Mouse (Mus musculus) CH12.LX (cell line): ENCODE results near the gene Dad1. TPM values are rescaled to one million over a fixed set of nuclear protein-coding genes. Genes with fewer than 3 reads are reported as not detected.

Experiments used
- DNase-seq: peaks from one replicate; pipeline ENCODE4 v3.0.0-alpha.2; 2013; ENCODE audit errors: extremely low read depth
- H3K27ac ChIP-seq: 2 replicates; pipeline ENCODE4 v1.5.1; 2012; ENCODE audit warnings: low read depth, mild to moderate bottlenecking, control low read depth, moderate library complexity; ENCODE audit not compliant: insufficient read depth
- H3K27me3 ChIP-seq: replicated peaks from 2 replicates; pipeline ENCODE3; 2012; ENCODE audit warnings: inconsistent platforms
- H3K36me3 ChIP-seq, 2 experiments: replicated peaks in 1 of 2; 2 replicates each; pipeline versions ENCODE3 to v1.6.1; 2012; ENCODE audit warnings: inconsistent platforms in 1 of 2, low read length in 1 of 2, mild to moderate bottlenecking in 1 of 2, mixed read lengths in 1 of 2, moderate library complexity in 1 of 2; ENCODE audit not compliant: control insufficient read depth in 1 of 2, insufficient read depth in 1 of 2
- H3K4me1 ChIP-seq, 2 experiments: 2 replicates each; pipeline ENCODE4 v1.6.1; 2012; ENCODE audit warnings: inconsistent platforms in 1 of 2, moderate library complexity in 1 of 2; ENCODE audit not compliant: insufficient read depth in 2 of 2, control insufficient read depth in 1 of 2
- H3K4me2 ChIP-seq: 2 replicates; pipeline ENCODE4 v1.6.1; 2012; ENCODE audit warnings: low read depth, mild to moderate bottlenecking, control low read depth; ENCODE audit not compliant: poor library complexity, insufficient read depth, severe bottlenecking
- H3K4me3 ChIP-seq, 3 experiments: fragments of 150-350 bp in 1 of 3; sonication (generic) in 1 of 3; replicated peaks in 1 of 3; 2 replicates each; pipeline versions ENCODE3 to v1.5.1; 2011 to 2012; ENCODE audit warnings: low read depth in 2 of 3, low read length in 2 of 3, mild to moderate bottlenecking in 2 of 3, moderate library complexity in 2 of 3, control low read depth in 1 of 3, improper control_type of control experiment in 1 of 3, inconsistent platforms in 1 of 3, mixed read lengths in 1 of 3; ENCODE audit not compliant: poor library complexity in 1 of 3
- H3K79me2 ChIP-seq: replicated peaks from 2 replicates; pipeline ENCODE4 v1.6.1; 2012; ENCODE audit warnings: mild to moderate bottlenecking, moderate library complexity; ENCODE audit not compliant: control insufficient read depth, poor library complexity, insufficient read depth, severe bottlenecking; ENCODE audit errors: extremely low read depth
- H3K9ac ChIP-seq: 2 replicates; pipeline ENCODE4 v1.6.1; 2012; ENCODE audit warnings: low read depth, mild to moderate bottlenecking, control low read depth, moderate library complexity; ENCODE audit not compliant: insufficient read depth
- H3K9me3 ChIP-seq: replicated peaks from 2 replicates; pipeline ENCODE3; 2012; ENCODE audit warnings: low read length, inconsistent platforms, mixed read lengths
- CHD2 ChIP-seq: IDR thresholded peaks from 2 replicates; pipeline ENCODE4 v1.6.1; 2011; ENCODE audit warnings: low read length, improper control_type of control experiment
- EP300 ChIP-seq: IDR thresholded peaks from 2 replicates; pipeline ENCODE4 v1.6.1; 2011; ENCODE audit warnings: low read length, improper control_type of control experiment
- ETS1 ChIP-seq: conservative IDR thresholded peaks from 2 replicates; pipeline ENCODE4 v1.6.1; 2012; ENCODE audit warnings: low read depth, mild to moderate bottlenecking, inconsistent platforms, low read length, improper control_type of control experiment, moderate library complexity
- MAFK ChIP-seq: IDR thresholded peaks from 2 replicates; pipeline ENCODE4 v1.6.1; 2011; ENCODE audit warnings: low read length, improper control_type of control experiment; ENCODE audit not compliant: insufficient replicate concordance
- MAX ChIP-seq: IDR thresholded peaks from 2 replicates; pipeline ENCODE4 v1.6.1; 2011; ENCODE audit warnings: low read length, improper control_type of control experiment
- MEF2A ChIP-seq: IDR thresholded peaks from 2 replicates; pipeline ENCODE4 v1.6.1; 2014; ENCODE audit warnings: low read depth, mild to moderate bottlenecking, inconsistent platforms, low read length, improper control_type of control experiment, borderline replicate concordance
- MXI1 ChIP-seq: IDR thresholded peaks from 2 replicates; pipeline ENCODE4 v1.6.1; 2011; ENCODE audit warnings: mild to moderate bottlenecking, low read depth, low read length, improper control_type of control experiment
- NRF1 ChIP-seq: IDR thresholded peaks from 2 replicates; pipeline ENCODE4 v1.6.1; 2014; ENCODE audit warnings: low read depth, mild to moderate bottlenecking, inconsistent platforms, low read length, improper control_type of control experiment, moderate library complexity
- POLR2A ChIP-seq: IDR thresholded peaks from 2 replicates; pipeline ENCODE4 v1.6.1; 2011; ENCODE audit warnings: low read depth, mild to moderate bottlenecking, improper control_type of control experiment, low read length
- POLR2AphosphoS2 ChIP-seq: IDR thresholded peaks from 2 replicates; pipeline ENCODE4 v1.6.1; 2011; ENCODE audit warnings: low read depth, low read length, improper control_type of control experiment
- TBP ChIP-seq: conservative IDR thresholded peaks from 2 replicates; pipeline ENCODE4 v1.6.1; 2011; ENCODE audit warnings: low read depth, low read length, improper control_type of control experiment
- TCF12 ChIP-seq: IDR thresholded peaks from 2 replicates; pipeline ENCODE4 v1.6.1; 2014; ENCODE audit warnings: low read depth, mild to moderate bottlenecking, inconsistent platforms, low read length, improper control_type of control experiment
- UBTF ChIP-seq: IDR thresholded peaks from 2 replicates; pipeline ENCODE4 v1.6.1; 2012; ENCODE audit warnings: low read depth, mild to moderate bottlenecking, inconsistent platforms, low read length, improper control_type of control experiment, moderate library complexity
- ZKSCAN1 ChIP-seq: IDR thresholded peaks from 2 replicates; pipeline ENCODE4 v1.6.1; 2012; ENCODE audit warnings: low read depth, inconsistent platforms, low read length, improper control_type of control experiment, borderline replicate concordance
- ZMIZ1 ChIP-seq: IDR thresholded peaks from 2 replicates; pipeline ENCODE4 v1.6.1; 2012; ENCODE audit warnings: low read depth, mild to moderate bottlenecking, inconsistent platforms, low read length, improper control_type of control experiment
- ZNF384 ChIP-seq: IDR thresholded peaks from 2 replicates; pipeline ENCODE4 v1.6.1; 2012; ENCODE audit warnings: low read depth, low read length, improper control_type of control experiment, inconsistent platforms
- dilution Hi-C: fragments of 300-500 bp; cut with MboI; formaldehyde crosslinking; loops from 2 replicates; pipeline ENCODE4 v1.14.3; 2020; ENCODE audit warnings: low sequenced_read_pairs; ENCODE audit not compliant: extremely low pct_unique_long_range_greater_than_20kb, extremely low pct_ligation_motif_present
- in situ Hi-C: fragments of 300-500 bp; cut with MboI; formaldehyde crosslinking; loops from 3 replicates; pipeline ENCODE4 v1.14.3; 2019; ENCODE audit warnings: low sequenced_read_pairs, low pct_ligation_motif_present, low pct_unique_long_range_greater_than_20kb, mixed read lengths
- polyA plus RNA-seq: library from polyadenylated mRNA; unstranded; fragments of >175 nt; gene quantifications from 2 replicates; pipeline ENCODE4 v1.2.1, GENCODE M21; 2012; ENCODE audit warnings: low read depth; ENCODE audit not compliant: insufficient read length
- total RNA-seq, 2 experiments: library from RNA; depleted of rRNA; stranded (reverse); fragments of 300-350 nt in 1 of 2; fragments of >200 nt in 1 of 2; gene quantifications; 2 replicates each; pipeline ENCODE4 v1.2.3; 2012 to 2014

The Dad1 gene
- total and polyA plus RNA-seq, 3 experiments, result 161 to 287 (median 279) TPM

DNA sequence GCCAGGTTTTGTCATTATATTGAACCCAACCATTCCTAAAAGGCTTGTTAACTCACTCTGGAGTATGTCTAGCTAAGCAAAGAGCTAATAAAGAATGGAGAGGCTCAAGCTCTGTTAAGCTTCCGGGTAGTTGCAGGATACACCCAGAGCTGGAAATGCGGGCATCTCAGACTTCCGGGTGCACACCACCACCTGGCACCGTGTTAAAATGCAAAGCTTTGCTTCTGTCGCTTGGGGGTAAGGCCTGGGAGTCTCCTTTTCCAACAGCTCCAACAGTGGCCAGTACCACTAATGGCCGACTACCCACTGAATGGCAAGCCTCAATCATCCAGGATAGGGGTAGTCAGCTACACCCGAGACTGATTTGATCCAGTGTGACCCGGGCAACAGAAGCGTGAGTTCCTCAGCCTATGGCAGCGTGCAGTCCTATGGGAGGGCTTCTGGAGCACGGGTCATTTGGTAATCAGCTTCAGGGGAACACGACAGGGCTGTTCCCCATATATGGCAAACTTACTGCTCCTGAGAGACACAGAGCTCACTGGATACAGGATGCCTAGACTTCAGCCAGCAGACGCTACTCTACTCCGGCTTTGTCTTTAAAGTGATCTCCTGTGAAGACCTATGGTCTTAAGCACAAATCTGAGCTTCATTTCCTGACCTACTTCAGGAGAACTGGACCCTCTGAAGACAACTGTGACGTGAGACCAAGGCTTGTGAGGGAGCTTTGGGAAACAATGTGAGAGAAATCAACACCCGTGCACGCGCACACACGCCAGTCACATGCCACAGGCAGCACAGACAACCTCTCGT lies 19.5 kb downstream of the Dad1 start:
- Histone ChIP-seq H3K9me3 (no peaks in the 10 kb centered on the region), H3K27me3 (no peaks in the 10 kb centered on the region), H3K4me2 (no peak overlapping the region), H3K79me2 (no peaks in the 10 kb centered on the region), H3K4me1 (peaks cover 13 to 57% of the 10 kb centered on the region in 2 experiments), H3K36me3 (peaks cover 22 to 48% of the 10 kb centered on the region in 2 experiments), H3K9ac (no peak overlapping the region), H3K4me3 (no peak overlapping the region), H3K27ac (peak overlapping the region; percentile 95; the same call in 1 of the 2 replicates)
- DNase-seq, result no peak
- dilution Hi-C loops, result no loop called here
- no peak for TF ChIP-seq UBTF
- TF ChIP-seq MXI1, result no peak
- TF ChIP-seq NRF1, result no peak
- no peak for TF ChIP-seq POLR2A
- no peak for TF ChIP-seq MEF2A
- TF ChIP-seq POLR2AphosphoS2, result no peak
- TF ChIP-seq MAFK, result no peak
- no peak for TF ChIP-seq TBP
- TF ChIP-seq CHD2, result no peak
- no peak for TF ChIP-seq ETS1
- TF ChIP-seq MAX, result no peak
- TF ChIP-seq ZKSCAN1, result no peak
- in situ Hi-C loops, result loop anchor here (5.0 to 10.0 kb wide), 2 partner anchors 200 to 413 kb away; partner anchors contain the start of gene Mmp14

DNA sequence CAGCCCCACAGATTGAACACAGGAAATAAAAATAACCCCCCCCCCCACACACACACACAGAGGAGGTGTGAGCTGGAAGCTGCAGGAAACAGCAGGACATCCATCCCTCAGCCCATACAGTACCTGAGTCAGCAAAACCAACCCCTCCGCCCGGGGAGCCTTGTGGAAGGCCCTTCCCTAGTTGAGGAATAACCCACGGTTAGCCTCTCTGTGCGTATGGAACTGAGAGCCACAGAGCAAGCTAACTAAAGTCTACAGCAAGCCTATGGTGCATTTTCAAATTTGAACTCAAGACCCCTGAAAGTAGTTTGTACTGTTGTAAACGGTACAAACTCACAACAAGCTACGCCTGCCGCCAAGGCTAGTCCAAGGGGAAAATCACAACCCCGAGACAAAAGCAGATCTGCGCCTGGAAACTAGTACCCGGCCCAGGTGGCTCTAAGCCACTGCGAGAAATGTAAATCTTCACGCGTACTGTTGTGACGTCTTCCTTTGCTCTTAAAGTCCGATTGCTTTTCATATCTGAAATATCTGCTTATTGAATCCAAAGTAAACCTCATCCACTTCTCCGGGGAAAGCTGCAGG lies 20.3 kb downstream of the Dad1 start:
- H3K9ac ChIP-seq, result peak overlapping the region; percentile 20; the same call in 1 of the 2 replicates

More for the DNA sequence above, 20.3 kb downstream of the Dad1 start:
- Histone ChIP-seq H3K4me2 (peak overlapping the region; percentile 65), H3K36me3 (peaks cover 19 to 42% of the 10 kb centered on the region in 2 experiments), H3K9me3 (no peaks in the 10 kb centered on the region), H3K79me2 (no peaks in the 10 kb centered on the region), H3K27ac (peak overlapping the region; percentile 95), H3K4me1 (peaks cover 21 to 59% of the 10 kb centered on the region in 2 experiments), H3K27me3 (no peaks in the 10 kb centered on the region), H3K4me3 (no peak overlapping the region)
- dilution Hi-C loops, result no loop called here
- TF ChIP-seq ZNF384, result no peak
- peak; percentile 49; the same call in 1 of the 2 replicates for TF ChIP-seq EP300
- no peak for TF ChIP-seq ZMIZ1
- 0 out of 2 replicates have a peak, but pooled peaks have one; percentile 21 for TF ChIP-seq TCF12
- in situ Hi-C loops, result loop anchor here (5.0 to 10.0 kb wide), 2 partner anchors 201 to 414 kb away; partner anchors contain the start of gene Mmp14
- peak; percentile 60 for DNase-seq
